Mouse (Mus musculus) erythroblast, embryonic 14.5 days (primary cell): ENCODE data around the gene Mgat2. TPM values are rescaled to one million over a fixed set of nuclear protein-coding genes. Genes with fewer than 3 reads are reported as not detected.

Source experiments
- H3K27me3 ChIP-seq: 2 replicates; pipeline ENCODE4 v1.6.1; 2012; ENCODE audit warnings: inconsistent platforms; ENCODE audit not compliant: control insufficient read depth
- H3K36me3 ChIP-seq: 2 replicates; pipeline ENCODE4 v1.6.1; 2012; ENCODE audit warnings: mild to moderate bottlenecking, inconsistent platforms; ENCODE audit not compliant: control insufficient read depth
- H3K4me1 ChIP-seq: 2 replicates; pipeline ENCODE4 v1.6.1; 2012; ENCODE audit warnings: inconsistent platforms; ENCODE audit not compliant: control insufficient read depth
- H3K4me3 ChIP-seq: replicated peaks from 2 replicates; pipeline ENCODE3; 2012; ENCODE audit warnings: moderate library complexity, mild to moderate bottlenecking, inconsistent platforms
- H3K9me3 ChIP-seq: 2 replicates; pipeline ENCODE4 v1.6.1; 2012; ENCODE audit warnings: low read length, inconsistent platforms, mixed read lengths; ENCODE audit not compliant: control insufficient read depth
- GATA1 ChIP-seq: IDR thresholded peaks from 2 replicates; pipeline ENCODE4 v1.6.1; 2012; ENCODE audit warnings: low read length, inconsistent platforms, mixed read lengths
- TAL1 ChIP-seq: IDR thresholded peaks from 3 replicates; pipeline ENCODE4 v1.6.1; 2012; ENCODE audit warnings: low read length, inconsistent platforms, mixed read lengths
- polyA plus RNA-seq: library from polyadenylated mRNA; stranded (reverse); fragments of >175 nt; gene quantifications from 2 replicates; pipeline ENCODE4 v1.2.3, GENCODE M21; 2012

Mgat2 gene
- polyA plus RNA-seq, 1 experiment, result 0.90 TPM

DNA sequence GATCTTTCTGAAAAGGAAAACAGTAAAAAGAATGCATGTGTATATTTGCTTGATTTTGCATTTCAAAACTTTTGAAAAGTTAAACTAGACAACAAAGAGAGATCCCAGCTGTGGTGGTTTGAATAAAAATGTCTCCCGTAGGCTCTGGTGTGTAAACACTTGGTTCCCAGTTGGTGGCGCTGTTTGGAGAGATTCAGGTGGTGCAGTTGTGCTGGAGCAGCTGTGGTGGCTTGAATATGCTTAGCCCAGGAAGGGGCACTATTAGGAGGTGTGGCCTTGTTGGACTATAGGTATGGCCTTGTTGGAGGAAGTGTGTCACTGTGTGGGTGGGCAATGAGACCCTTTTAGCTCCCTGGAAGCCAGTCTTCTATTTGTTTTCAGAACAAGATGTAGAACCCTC, 45.3 kb downstream of the Mgat2 start:
- H3K9me3 ChIP-seq, result no peaks in the 10 kb centered on the region
- peaks cover 39% of the 10 kb centered on the region for H3K4me1 ChIP-seq
- no peak for TF ChIP-seq TAL1
- H3K27me3 ChIP-seq, result no peaks in the 10 kb centered on the region
- H3K4me3 ChIP-seq, result no peak overlapping the region
- H3K36me3 ChIP-seq, result peaks cover 21% of the 10 kb centered on the region

GRCm38 (mm10) chr12:69235782-69236181, 51.8 kb downstream of the Mgat2 start:
- H3K4me1 ChIP-seq, result peaks cover 4% of the 10 kb centered on the region
- TF ChIP-seq TAL1 (no peak), GATA1 (no peak)
- no peak overlapping the region for H3K4me3 ChIP-seq
- no peaks in the 10 kb centered on the region for H3K9me3 ChIP-seq
- no peaks in the 10 kb centered on the region for H3K36me3 ChIP-seq
- H3K27me3 ChIP-seq, result peaks cover 15% of the 10 kb centered on the region

Other genes with a start within 250 kb of the Mgat2 start
- gene Rps29, start 25.0 kb upstream of the Mgat2 start, polyA plus RNA-seq, result 65.5 and 410 TPM in 2 replicates
- 7.6 TPM in 2 replicates for gene Lrr1, start 15.3 kb upstream of the Mgat2 start, polyA plus RNA-seq
- 6.1 and 7.3 TPM in 2 replicates for gene Rpl36al, start 74 bp upstream of the Mgat2 start, polyA plus RNA-seq
- gene Gm49383, start 12.9 kb downstream of the Mgat2 start, polyA plus RNA-seq, result not detected in 2 replicates
- gene Dnaaf2, start 14.3 kb downstream of the Mgat2 start, polyA plus RNA-seq, result 1.6 and 2.3 TPM in 2 replicates
- gene Gm49384, start 20.1 kb downstream of the Mgat2 start, polyA plus RNA-seq, result not detected in 2 replicates
- 2.5 and 2.9 TPM in 2 replicates for gene Pole2, start 44.0 kb downstream of the Mgat2 start, polyA plus RNA-seq
- not detected in 2 replicates for gene Klhdc1, start 57.0 kb downstream of the Mgat2 start, polyA plus RNA-seq
- 4.1 and 5.1 TPM in 2 replicates for gene Klhdc2, start 112.5 kb downstream of the Mgat2 start, polyA plus RNA-seq
- 0.12 and 0.79 TPM in 2 replicates for gene Nemf, start 173.0 kb downstream of the Mgat2 start, polyA plus RNA-seq
- 24.7 and 27.9 TPM in 2 replicates for gene Arf6, start 188.0 kb downstream of the Mgat2 start, polyA plus RNA-seq
- 0.23 and 0.28 TPM in 2 replicates for gene Gm9887, start 188.3 kb downstream of the Mgat2 start, polyA plus RNA-seq